Mouse (Mus musculus): ENCODE measurements at regions not wholly inside any gene's neighbourhood (a gene's known extent, or its start where the extent isn't known, plus 50 kb on each side); places are given as distances from the start of the nearest gene placed in this dataset.

DNA sequence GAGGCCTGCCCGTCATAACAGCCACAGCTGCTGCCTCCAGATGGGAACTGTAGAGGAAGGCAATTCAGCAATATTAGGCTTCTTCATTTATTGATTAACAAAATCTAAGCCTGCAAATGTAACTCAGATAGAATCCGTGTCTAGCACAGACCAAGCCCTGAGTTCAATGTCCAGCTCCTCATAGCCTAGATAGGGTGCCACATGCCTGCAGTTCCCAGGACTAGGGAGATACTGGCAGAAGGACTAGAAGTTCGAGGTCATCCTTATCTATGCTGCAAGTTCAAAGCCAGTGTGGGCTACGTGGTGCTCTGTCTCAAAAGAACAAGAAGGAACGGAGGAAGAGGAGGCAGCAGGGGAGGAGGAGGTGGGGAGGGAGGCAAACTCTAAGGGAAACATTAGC lies 121.2 kb upstream of the Pkdcc start:
- no peak for DNase-seq (ENCODE audit: low spot score)

DNA sequence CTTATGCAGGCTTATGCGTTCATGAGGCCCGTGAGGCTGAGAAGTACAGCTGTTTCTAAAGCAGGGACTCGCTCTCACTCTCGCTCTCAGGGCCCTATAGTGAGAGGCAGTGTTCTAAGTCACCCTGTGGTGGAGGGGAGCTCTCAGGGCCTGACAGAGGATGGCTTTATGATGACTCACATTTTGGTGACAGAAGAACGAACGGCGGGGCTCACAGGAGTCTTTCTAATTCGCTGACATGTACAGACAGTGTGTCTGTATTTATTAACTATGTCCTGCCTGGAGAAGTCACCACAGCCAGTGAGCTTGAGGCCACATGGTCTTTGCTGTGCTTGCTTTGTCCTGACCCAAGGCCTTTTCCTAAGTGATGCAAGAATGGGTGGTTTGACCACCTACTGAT lies 118.6 kb upstream of the Pkdcc start:
- DNase-seq (ENCODE audit: low spot score), result no peak

DNA sequence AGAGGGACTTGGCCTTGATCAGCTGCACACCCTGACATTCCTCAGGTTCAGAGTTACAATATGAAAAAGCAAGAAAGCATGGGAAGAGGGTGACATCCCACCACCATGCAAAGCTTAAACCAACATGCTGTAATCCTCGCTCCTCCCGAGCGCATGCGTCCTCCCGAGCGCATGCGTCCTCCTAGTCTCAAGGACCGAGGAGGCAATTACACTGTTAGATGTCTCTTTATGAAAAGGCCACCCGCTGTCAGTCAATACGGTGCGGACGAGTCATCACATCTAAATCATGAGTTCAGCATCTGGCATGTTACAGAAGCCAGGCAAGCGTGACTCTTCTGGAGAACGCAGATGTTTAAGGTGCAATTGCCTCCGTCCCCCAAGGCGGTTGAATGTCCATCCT lies 117.1 kb upstream of the Pkdcc start:
- DNase-seq (ENCODE audit: low spot score), result no peak

DNA sequence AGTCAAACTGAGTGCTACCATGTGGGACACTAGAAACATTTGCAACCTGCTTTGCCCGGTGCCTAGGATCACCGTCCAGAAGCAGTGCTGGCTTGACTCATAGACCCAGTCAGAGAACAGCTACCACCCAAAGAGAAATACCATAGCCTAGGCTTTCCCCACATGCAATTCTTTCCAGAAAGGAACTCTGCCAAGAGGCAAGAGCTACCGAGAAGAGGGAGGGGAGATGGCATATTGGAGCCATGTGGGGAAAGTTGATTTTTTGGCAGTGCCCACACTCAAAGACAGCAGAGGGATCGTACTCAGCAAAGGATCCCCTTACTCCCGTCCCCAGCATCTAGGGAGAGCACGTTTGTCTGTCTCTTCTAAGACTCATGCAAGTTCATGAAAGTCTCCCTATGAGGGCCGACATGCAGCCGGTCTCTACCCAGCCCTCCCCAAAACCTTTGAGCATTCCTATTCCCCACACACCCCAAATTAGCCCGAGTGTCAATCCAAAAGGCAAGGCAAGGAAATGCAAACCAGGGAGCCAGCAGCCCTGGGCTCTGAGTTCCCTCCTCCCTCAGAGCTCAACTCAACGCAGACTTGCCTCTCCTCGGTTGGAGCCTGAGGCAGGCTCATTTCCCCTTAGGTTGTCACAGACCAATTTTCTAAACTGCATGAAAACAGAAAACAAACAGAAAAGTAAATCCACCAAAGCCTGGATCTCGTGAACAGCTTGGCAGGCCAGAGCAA lies 116.2 kb upstream of the Pkdcc start:
- no peak for DNase-seq (ENCODE audit: low spot score)

DNA sequence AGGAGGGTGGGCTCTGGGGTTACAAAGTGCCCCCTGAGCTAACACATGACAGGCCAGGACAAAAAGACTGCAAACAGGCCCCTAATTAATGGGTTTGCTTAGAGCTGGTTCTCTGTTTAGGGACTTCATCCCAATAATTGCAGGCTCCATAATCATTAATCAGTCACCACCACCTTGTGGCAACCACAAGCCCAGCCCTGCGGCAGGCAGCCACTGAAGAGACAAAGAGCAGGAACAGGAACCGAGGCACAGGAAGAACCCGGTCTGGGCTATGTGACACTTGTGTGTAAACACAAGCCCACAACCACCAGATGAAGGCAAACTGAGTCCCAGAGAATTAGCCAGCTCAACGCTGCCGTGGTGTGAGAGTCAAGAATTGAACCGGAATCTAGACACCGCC lies 114.1 kb upstream of the Pkdcc start:
- no peak for DNase-seq (ENCODE audit: low spot score)

DNA sequence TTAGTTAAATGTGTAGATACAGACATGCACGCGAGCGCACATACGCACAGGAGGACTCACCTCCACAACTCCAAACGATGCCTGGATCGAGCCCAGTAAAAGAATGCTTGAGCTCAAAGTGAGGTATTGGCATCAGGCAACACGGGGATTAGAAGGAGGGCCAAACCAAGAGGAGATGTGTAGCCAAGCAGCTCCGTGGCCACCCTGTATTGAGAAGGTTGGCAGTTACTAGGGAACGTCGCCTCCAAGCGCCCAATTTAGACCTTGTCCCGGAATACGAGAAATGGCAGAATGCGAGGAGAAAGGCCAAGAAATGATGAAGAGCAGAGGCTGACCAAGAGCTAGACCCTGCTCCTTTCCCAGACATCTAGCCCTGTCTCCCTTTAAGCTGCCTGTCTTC lies 113.3 kb upstream of the Pkdcc start:
- DNase-seq (ENCODE audit: low spot score), result no peak

DNA sequence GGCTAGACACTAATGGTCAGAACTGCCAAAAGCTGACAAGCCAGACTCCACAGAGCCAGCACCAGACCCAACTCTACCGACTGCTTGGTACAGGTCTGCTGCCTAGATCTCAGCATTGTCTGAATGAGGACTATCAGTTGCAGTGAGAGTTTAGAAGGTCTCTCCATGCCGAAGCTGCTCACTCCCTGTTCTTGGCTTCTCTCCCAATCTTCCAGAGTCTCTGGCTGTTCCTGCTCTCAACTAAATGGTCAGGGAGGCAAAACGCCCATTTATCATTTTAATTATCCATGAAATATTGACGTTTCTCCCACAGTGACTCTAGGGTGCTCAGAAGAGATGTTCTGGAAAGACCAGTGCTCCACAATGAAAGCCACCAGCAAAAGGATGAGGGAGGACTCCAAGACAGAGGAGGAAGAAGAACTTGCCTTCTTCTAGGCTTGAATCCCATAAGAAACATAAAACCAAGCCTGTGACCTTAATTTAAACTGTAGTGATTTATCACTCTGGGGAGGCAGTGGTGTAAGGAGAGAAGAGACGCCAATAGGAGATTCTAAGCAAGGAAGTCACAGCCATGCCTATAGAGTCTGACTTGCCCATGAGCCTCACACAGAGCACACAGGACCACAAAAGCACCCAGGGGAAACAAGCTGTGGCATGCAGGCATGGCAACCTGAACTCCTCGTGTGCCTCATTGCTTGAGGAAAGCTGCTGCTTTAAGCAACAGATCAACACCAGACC lies 112.2 kb upstream of the Pkdcc start:
- DNase-seq (ENCODE audit: low spot score), result no peak

DNA sequence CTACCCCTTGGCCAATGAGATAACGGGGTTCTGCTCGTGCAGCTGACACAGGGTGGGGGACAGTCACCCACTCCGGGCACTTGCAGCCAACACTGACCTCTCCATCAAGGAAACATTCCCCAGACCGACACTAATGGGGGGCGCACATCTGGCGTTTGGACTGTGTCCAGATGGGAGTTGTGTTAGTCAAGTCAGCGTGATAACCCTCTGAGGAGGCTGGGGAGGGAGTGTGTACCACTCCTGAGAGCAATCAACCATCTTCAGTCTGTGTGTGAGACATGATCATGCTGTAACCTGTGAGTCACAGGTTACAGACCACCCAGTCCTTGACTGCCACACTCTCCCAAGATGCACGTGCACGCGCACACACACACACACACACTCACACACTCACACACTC lies 106.9 kb upstream of the Pkdcc start:
- DNase-seq (ENCODE audit: low spot score), result peak; percentile 43

DNA sequence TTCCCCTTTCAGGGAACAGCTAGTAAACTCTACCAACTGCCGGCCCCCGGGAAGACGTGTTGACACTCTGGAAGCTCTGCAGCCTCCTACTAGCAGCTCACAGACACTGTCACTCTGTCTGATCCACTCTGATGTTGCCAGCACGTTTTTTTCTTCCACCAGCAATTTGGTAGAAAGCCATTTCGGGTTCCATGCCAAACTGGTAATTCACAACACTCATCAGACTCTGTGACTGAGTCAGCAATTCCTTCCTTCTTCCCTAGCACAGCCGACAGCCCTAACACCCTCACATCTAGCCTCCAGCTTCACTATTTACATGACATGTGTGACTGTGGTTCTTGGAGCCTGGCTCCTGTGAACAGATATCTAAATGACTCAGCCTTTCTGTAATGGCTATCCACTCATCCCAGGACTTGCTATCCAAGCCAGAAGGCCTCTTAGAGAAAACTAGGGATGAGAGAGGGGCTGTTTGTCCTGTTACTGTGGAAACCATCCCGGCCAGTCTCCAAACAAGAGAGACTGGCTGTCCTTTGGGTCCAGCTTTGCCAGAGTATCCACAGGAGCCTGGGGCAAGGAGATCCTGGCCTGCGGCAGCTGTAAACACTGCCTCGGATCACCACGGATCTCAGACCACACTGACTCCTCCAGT lies 105.2 kb upstream of the Pkdcc start:
- no peak for DNase-seq (ENCODE audit: low spot score)

DNA sequence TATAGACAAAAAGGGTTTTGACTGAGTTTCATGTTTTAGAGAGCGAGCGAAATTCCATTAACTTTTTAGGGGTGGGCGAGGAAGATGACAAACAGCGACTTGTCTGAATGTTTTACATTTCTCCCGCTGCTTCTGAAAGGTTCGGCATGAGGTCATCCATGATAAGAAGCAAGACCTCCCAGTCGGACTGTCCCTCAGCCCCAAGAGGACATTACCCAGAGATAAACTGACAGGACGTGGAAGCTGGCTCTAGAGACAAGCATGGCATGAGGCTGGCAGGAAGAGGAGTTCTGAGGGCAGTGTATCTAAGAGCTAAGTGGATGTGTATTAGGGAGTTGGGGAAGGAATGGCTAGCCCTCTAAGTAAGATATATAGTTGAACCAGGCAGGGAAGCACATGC lies 104.5 kb upstream of the Pkdcc start:
- no peak for DNase-seq (ENCODE audit: low spot score)

DNA sequence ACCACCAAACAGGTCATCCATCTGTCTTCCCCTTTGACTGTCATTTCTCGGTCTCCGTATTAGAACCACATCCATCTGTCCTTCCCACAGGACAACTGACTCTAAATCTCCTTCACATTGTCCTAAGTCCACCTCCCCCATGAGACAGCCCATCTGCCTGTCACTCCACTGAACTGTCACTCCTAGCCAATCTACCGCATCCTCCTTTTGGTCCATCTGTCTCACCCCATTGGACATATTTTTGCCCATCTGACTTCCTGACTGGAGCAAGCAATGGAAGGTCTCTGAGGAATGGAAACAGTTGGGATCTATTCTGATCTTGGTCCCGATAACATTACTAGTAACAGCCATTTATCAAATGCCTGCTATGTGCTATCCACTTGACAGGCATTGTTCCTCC lies 99.9 kb upstream of the Pkdcc start:
- peak; percentile 27 for DNase-seq (ENCODE audit: low spot score)

DNA sequence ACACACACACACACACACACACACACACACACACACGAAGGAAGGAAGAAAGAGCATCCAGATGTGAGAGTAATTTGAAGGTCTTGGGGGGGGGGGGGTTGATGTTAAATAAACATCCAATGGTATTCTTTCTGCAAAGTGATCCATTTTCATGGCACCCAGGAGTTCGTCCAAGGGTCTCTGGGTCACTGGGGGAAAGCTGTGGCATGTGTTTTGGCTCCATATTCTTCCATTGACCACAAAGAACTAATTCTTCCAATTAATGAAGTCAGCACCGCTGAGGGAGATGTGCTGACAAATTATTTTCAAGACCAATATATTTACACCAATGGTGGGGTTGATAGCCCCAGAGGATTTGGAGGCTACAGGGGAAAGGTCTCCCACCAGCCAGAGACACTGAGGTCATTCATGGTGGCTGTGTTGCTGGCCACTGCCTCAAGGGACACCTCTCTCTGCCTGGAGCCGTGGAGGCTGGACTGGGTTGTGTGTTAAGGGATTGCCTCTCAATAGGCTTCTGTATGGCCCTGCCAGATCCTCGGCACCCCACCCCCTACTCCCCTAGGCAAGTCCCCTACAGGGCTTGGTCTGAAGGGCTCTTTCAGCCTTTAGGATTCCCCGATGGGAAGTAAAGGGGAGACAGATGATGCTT lies 99.1 kb upstream of the Pkdcc start:
- peak; percentile 52 for DNase-seq (ENCODE audit: low spot score)

DNA sequence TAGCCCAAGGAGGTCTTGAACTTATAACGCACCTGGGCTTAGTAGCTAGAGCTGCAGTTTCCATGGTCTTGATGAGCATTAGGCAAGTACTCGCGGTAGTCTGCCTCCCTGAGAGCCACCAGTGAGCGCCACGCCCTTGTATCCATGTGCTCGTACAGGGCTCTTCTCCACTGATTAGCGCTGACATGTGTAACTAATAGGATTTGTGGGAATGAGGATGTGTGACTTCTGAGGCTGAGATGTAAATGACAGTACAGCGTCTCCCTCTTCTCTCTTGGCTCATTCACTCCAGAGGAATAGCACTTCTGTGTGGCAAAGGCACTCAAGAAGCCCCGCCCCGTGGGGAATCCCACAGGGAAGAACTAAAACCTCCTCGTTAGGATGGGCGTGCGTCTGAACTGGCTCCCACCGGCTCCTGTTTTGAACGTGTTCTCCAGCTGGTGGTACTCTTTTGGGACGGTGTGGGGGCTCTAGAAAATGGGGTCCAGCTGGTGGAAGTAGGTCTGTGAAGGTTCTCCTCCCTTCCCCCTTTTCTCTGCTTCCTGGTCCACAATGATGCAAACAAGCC lies 94.3 kb upstream of the Pkdcc start:
- peak; percentile 25 for DNase-seq (ENCODE audit: low spot score)

DNA sequence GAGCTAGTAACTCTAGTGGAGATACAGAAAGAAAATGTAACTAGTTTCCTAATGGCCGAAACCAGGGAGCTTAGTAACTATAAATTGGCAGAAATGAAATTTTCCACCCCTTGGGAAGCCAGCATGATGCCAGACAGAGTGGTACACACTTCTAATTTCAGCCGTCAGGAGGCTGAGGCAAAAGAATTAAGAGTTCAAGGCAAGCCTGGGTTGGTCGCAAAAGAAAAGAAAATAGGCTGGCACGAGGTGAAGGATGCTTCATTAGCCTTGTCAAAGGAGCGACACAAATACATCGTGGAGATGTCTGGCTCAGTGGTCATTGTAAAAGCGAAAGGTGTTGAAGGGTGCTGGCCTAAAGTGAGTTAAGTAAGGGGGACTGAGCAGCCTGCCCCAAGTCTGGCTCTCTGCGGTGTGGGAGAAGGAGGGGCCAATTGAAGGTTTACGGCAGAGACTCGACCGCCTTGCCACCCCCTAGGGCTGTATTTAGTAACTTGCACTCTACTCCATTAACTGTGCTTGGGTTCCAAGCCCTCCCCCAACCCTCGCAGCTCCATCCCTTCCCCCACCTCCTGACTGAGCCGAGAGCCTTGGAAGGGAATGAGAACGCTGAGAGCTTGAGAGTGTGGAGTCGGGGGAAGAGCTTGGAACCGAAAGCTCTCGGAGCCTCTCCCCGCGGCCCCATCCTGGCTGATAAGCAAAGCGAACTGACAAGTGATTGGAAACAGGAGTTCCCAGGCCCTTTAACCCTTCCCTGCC lies 92.4 kb upstream of the Pkdcc start:
- peak; percentile 83 for DNase-seq (ENCODE audit: low spot score)

DNA sequence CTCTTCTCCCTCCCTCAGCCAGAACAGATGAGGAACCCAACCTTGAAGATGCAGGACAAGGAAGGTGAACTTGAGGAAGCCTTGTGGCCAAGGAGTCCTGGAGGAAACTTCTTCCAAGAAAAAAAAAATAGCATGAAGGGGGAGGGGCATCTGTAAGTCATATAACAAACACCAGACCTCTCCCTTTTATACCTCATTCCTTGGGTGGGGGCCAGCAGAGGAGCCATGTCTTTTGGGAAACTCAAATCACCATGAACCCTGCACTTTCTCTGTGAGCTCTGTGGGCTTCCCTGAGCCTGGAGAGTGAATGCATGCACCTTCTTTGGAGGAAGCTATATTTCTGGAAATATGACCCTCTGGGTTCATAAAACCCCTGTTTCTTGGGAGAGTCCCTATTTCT lies 90.0 kb upstream of the Pkdcc start:
- no peak for DNase-seq (ENCODE audit: low spot score)

DNA sequence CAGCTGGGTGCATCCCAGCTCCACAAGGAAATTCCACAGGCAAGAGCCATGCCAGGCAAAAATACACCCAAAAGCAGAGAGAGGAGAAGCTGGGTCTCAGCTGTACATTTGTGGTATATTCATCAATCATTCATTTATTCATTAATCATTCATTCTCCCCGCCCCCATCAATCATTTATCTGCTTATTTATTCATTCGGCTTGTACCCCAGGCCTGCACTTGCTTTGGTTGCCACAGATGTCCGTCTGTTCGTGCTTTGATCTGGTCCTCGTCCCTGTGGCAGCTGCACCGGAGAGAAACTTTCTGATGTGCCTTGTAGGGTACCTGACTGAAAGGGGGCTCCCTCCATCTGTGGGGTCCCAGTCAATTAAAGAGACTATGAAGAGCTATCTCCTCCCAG lies 87.2 kb upstream of the Pkdcc start:
- DNase-seq (ENCODE audit: low spot score), result no peak

DNA sequence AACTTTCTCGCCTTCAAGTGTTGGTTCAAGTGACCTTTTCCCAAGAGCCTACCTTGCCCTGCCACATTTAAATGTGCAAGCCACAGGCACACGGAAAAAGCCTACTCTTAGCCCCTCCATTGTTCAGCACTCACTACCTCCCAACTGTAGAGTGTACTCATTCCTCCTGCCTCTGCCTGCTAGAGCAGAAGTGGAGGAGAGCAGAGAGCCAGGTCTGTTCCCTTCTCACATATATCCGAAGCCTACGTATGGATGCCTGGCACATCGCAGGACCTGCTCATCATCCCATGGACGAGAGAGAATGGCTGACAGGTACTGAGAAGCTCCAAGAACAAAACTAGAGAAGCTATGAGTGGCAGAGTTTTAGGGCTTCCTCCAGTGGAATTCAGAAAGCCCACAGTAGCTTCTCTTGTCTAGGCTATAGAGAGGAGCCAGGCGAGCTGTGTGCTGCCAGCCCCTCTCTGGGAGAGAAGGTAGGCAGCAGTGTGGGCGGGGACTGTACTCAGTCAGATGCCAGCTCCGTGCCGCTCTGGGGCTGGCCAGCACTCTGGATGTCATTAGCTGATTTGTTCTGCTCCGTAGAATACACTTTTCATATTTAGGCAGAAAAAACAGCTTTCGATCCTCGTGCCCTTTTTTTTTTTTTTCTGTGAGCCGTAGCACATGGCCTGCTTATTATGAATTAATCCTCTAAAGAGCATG lies 86.1 kb upstream of the Pkdcc start:
- no peak for DNase-seq (ENCODE audit: low spot score)

DNA sequence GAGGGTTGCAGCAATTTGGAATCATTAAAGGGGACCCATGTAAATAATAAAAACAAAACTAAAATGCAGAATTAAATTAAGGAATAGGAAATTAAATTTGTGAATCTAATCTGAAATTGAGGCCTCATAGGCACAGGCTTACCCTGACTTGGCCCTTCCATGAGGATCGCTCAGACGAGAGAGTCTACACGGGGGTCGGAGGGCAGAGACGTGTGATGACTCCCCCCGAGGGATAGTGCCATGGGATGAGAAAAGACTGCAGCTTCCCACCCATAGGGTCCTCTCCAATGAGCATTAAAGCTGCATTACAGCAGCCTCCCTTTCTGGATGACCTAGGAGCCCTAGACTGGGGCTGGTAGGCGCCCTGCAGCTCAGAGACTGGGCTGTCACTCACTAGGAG lies 85.4 kb upstream of the Pkdcc start:
- DNase-seq (ENCODE audit: low spot score), result no peak

DNA sequence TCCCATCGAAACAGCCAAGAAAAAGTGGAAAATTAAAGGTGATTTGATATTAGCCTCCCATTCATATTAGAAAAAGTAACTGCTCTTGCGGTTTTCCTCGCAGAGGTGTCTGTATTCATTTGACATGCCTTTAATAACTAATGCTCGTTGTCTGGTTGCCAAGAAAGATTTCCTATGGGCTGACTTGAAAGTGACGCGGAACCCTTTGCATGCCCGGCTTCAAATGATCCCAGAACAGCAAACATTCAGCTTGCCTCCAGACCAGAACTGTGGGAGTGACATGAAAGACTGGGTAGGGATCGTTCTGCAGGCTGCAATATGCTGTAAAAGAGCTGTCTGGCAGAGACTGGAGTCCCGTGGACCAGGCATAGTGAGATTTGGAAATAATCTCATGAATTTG lies 81.9 kb upstream of the Pkdcc start:
- no peak for DNase-seq (ENCODE audit: low spot score)

DNA sequence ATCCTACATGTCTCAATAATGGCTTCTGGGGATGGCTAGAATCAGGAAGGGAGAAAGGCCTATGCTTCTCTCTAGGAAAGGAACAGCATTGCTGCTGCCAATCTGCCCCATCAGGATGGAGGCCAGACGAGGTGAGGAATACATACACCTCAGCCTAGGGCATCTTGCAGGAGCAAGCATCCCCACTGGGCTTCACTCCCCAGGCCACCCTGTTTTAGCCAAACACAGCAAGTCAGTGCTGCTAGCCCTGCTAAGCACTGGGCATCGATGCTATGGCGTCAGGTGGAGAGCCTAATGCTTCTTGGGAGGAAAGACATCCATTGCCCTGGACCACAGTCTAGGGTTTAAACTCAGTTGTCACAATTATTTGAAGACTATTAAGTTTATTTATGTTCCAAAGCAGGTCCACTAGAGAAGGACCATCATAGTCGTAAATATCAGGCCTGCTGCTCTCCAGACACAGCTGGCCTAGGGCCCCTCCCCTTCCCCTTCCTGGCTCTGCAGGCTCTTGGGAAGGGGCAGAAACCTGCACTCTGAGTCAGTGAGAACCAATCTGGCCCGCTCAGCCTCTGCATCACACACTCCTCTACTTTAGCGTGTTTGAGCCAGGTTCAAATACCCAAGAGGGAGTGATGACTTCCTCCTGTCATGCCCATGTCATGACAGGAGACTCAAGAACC lies 79.5 kb upstream of the Pkdcc start:
- no peak for DNase-seq (ENCODE audit: low spot score)

DNA sequence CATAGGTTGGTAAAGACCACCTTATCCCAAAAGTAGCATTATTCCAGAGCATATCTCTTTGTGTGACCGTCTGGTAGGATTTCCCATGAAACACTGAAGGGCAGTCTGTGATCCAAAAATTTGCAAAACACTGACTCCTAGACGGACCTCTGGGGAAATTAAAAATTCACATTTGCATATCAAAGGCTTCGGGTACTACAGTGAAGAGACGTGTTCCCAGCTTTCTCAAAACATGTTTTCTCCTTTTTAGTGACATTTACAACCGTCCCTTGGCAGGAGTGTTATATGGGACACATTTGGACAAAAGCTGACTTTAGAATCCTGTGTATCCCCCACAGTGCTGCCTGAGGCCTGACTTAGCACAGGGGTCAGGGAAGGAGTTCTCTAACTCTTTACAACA lies 78.8 kb upstream of the Pkdcc start:
- DNase-seq (ENCODE audit: low spot score), result no peak

Data from embryo, embryonic 10.5 days (tissue).